Mouse (Mus musculus) heart, adult 8-10 months (tissue): ENCODE measurements at regions not wholly inside any gene's neighbourhood (a gene's known extent, or its start where the extent isn't known, plus 50 kb on each side); places are given as distances from the start of the nearest gene placed in this dataset.

Experiments used
- DNase-seq: peaks from one replicate; pipeline ENCODE4 v3.0.0; 2022; ENCODE audit warnings: low spot score

GRCm38 (mm10) chr6:25321446-25321845, 365.3 kb upstream of the Tmem229a start:
- no peak for DNase-seq

GRCm38 (mm10) chr6:25320291-25320844, 364.3 kb upstream of the Tmem229a start:
- DNase-seq, result no peak

DNA sequence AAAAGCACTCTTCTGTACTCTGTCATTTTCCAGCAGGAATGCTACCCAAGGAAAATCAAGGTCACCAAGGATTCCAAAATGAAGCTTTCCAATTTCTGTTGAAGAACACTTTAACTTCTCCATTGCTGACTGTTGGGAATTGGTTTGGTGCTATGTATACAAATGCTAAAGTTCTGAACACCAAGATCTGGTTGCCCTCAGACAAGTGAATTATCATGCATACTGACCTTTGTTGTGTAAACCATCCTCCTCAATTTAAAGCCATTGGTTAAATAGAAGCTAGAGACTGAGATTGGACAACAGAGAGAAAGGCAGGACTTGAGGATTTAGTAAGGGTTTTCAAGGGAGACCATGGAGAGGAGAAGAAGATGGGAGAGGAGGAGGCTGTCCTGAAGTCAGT, 351.4 kb upstream of the Tmem229a start:
- no peak for DNase-seq

DNA sequence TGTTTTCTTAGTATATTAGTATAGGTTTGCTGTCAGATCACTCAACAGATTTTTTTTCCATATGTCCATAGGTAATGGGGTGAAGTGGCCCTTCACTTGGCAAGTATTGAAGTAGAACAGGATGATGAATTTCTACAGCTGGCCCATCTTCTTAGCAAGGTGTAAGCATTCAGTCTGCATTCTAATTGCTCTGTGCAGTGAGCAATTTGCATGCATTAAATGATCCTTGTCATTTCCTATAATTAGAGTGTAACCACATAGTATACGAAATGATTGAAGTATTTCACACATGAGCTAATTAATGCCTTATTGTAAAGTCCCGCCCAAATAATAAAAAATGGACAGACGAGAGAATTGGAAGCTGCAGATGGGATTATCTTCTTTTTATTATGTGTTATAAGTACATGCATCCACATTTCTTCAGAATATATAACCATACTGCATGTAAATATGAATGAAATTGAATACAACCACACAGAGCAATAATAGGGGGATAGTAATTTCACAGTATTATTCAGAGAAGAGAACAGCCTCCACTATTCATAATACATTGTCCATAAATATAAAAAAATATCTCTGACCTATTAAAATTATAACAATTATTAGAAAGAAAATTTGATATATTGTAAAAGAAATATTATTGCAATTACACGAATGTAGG, 348.9 kb upstream of the Tmem229a start:
- DNase-seq, result no peak

DNA sequence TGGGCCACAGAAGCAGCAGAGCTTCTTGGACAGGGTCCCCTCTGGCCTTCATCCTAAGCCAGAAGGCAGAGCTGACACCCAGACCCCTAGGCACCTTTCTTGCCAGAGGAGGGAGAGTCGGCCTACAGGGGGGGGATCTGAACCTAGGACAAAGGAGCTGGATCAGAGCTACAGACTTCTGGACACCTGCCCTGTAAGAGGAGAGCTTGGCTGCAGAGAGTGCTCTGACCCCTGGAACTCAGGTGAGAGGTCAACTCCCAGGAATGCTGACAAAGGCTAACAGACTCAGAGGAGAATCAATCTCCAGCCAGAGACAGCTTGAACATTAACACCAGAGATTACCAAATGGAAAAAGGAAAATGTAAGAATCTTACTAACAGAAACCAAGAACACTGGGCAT, 335.5 kb upstream of the Tmem229a start:
- no peak for DNase-seq

DNA sequence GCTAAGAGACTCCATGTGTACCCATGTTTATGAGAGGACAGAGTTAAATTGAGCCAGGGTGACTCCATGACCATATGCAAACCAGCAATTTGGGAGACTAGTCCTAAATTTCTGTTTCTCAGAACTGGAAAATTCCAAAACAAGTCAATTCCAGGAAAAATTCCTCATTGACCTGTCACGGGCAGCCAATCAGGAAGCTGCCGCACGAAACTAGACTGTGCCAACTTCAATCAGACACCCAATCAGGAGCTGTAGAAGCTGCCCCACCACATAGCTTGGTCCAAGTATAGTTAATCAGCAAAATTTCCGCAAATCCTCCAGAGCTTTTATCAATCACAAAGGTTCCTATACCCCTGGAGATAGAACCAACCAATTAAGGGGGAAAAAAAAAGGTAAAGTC, 331.5 kb upstream of the Tmem229a start:
- DNase-seq, result no peak

DNA sequence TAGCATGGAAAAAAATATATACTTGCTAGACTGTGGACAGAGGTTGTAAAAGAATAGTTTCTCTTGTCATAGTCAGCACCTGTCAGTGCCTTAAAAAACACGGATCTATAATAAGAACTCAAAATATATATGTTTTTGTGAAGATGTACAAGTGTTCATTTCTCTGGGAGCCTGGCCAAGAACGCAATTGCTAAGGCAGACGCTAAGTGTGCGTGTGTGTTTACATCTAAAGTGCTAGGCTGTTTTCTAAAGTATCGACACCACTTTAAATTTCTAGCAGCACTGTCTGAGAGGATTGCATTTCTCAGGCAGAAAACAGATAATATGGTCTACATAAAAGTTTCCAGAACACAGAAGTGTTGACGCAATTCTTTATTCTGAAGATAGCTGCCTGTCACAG, 330.2 kb upstream of the Tmem229a start:
- DNase-seq, result no peak

DNA sequence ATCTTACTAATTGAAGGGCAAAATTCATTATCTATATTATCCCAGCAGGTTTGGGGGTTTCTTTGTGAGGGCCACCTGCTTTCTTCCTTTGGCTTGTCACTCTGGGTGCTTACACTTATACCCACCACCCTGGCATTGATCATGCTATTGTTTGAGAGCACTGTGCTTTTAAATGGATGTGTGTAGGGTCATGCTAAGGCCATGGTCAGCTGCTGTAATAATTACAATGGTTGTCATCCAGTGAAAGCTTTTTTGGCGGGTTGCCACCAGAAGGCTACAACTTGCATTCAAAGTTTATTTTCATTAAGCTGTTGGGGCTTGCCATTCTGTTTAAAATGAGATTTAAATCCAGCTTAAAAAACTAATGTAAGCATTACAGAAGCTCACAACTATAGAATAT, 322.4 kb upstream of the Tmem229a start:
- DNase-seq, result no peak

GRCm38 (mm10) chr6:25277703-25278447, 321.8 kb upstream of the Tmem229a start:
- no peak for DNase-seq

GRCm38 (mm10) chr6:25276221-25276620, 320.1 kb upstream of the Tmem229a start:
- peak; percentile 7 for DNase-seq

- DNase-seq, result no peak
These were observed 304.5 kb upstream of the Tmem229a start for GRCm38 (mm10) chr6:25260559-25260958.

DNA sequence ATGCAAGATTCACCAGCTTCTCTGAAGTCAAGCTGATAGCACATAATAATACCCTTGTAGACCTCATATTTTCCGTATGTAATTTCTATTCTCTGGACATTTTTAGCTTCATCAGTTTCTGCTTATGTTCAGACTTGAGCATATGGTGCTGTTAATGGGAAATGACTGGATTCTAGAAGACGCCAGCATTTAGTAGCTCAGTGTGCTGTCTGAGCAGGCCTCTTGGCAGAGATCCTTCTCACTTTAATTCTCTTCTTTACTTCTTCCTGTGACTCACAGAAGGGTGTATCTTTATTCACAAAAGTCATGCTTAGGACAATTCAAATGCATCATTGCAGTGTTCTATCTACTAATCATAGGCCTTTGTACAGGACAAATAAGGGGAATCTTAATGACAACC, 299.7 kb upstream of the Tmem229a start:
- no peak for DNase-seq

DNA sequence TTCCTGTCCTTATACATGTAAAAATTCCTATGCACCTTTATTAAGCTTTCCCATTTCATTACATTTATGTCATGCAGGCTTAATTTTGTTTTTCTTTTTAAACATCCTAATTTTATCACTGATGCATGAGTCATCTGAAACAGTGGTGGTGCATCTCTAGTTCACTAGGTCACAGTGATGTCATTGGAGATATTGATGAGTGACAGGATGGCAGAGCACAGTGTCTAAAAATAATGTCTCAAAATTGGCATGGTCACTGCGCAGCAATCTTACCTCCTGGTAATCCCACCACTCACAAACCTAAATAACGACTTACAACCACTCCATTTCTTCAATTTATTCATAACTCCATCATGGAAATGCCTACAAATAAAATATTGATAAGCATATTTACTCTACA, 280.9 kb upstream of the Tmem229a start:
- DNase-seq, result no peak

- DNase-seq, result no peak
These were observed 280.5 kb upstream of the Tmem229a start for GRCm38 (mm10) chr6:25236616-25237015.
